Mouse (Mus musculus) hindbrain, embryonic 14.5 days (tissue): ENCODE data around the gene Cyct. TPM values are rescaled to one million over a fixed set of nuclear protein-coding genes. Genes with fewer than 3 reads are reported as not detected.
A peak's percentile ranks its signal among the peaks of the same experiment; 100 is the strongest.

Source experiments
- ATAC-seq: fragments of 200-750 bp; cut with Nextera tagmentation; 2 replicates; pipeline ENCODE4 v1.8.0; 2017; ENCODE audit warnings: moderate number of reproducible peaks, mild to moderate bottlenecking, moderate TSS enrichment, moderate library complexity; ENCODE audit not compliant: low FRiP score
- DNase-seq: peaks from one replicate; pipeline ENCODE4 v3.0.0-alpha.2; 2015; ENCODE audit warnings: low spot score
- H3K27ac ChIP-seq: fragments of 300-500 bp; sonication (generic); 2 replicates; pipeline ENCODE4 v1.5.1; 2014; ENCODE audit warnings: mild to moderate bottlenecking, moderate library complexity
- H3K27me3 ChIP-seq: fragments of 300-500 bp; sonication (generic); 2 replicates; pipeline ENCODE4 v1.6.1; 2014; ENCODE audit warnings: mild to moderate bottlenecking, low read length, mixed read lengths; ENCODE audit not compliant: control insufficient read depth, insufficient read depth
- H3K36me3 ChIP-seq: fragments of 300-500 bp; sonication (generic); replicated peaks from 2 replicates; pipeline ENCODE4 v1.6.1; 2014; ENCODE audit not compliant: control insufficient read depth, insufficient read depth
- H3K4me1 ChIP-seq: fragments of 300-500 bp; sonication (generic); replicated peaks from 2 replicates; pipeline ENCODE4 v1.6.1; 2014; ENCODE audit warnings: antibody characterized with exemption, low read length, mixed read lengths; ENCODE audit not compliant: control insufficient read depth, insufficient read depth
- H3K4me2 ChIP-seq: fragments of 300-500 bp; sonication (generic); replicated peaks from 2 replicates; pipeline ENCODE4 v1.6.1; 2014; ENCODE audit warnings: mild to moderate bottlenecking, moderate library complexity
- H3K4me3 ChIP-seq: fragments of 300-500 bp; sonication (generic); replicated peaks from 2 replicates; pipeline ENCODE4 v1.5.1; 2014; ENCODE audit warnings: mild to moderate bottlenecking, low read length
- H3K9ac ChIP-seq: fragments of 300-500 bp; sonication (generic); 2 replicates; pipeline ENCODE4 v1.6.1; 2014
- H3K9me3 ChIP-seq: fragments of 300-500 bp; sonication (generic); 2 replicates; pipeline ENCODE4 v1.6.1; 2016; ENCODE audit warnings: low read length; ENCODE audit not compliant: control insufficient read depth
- WGBS: fragments of 180-500 bp; shearing (Covaris S2); extraction: QIAGEN DNeasy Blood & Tissue Kit; methylation state at CpG from one replicate; pipeline ENCODE4 v1.1.7; 2014; 5-methylcytosine and 5-hydroxymethylcytosine counted together
- polyA plus RNA-seq: library from polyadenylated mRNA; unstranded; fragments of >200 nt; fragmentation: Nextera tagmentation; extraction: Ambion mirVana; gene quantifications from 2 replicates; pipeline ENCODE4 v1.2.1, GENCODE M21; 2014

Gene Cyct
- polyA plus RNA-seq, 1 experiment from 2014 or later = 0.64 TPM

DNA sequence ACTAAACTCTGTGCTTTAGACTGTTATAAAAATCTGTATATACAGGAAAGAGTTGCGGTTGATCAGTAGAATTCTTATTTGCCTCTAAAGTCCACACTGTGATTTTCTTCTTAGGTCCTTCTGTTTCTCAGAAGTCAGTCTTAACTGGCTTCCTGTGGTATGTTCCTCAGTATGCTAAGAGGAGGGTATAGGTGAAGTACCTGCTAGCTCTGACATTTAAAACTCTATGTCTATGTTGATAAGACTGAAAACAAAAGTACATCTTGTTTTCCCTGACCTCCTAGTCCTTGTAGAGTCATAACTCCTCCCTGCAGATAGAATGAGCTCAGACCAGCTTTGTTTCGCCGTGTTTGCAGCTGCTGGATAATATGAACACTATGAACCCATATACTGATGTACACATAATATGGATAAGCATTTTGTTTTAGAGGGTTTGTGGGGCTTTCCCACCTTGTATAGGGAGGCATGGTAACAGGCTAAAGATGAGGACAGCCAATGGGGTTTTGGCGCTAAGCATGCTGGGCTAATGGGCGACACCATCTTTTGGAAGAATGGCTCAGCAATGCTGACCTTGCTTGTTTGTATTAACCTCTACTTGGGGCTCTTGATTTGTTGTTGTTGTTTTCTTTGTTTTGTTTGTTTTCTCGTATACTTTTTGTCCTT, 14.4 kb upstream of the Cyct start:
- Histone ChIP-seq H3K27ac (no peak overlapping the region), H3K4me2 (no peak overlapping the region), H3K27me3 (no peaks in the 10 kb centered on the region), H3K4me1 (peaks cover 10% of the 10 kb centered on the region), H3K4me3 (no peak overlapping the region), H3K36me3 (peaks cover 77% of the 10 kb centered on the region), H3K9me3 (no peaks in the 10 kb centered on the region), H3K9ac (no peak overlapping the region)
- DNase-seq = no peak
- no peak for ATAC-seq
- WGBS = 90% methylated on average over 6 of the region's 6 CpGs

DNA sequence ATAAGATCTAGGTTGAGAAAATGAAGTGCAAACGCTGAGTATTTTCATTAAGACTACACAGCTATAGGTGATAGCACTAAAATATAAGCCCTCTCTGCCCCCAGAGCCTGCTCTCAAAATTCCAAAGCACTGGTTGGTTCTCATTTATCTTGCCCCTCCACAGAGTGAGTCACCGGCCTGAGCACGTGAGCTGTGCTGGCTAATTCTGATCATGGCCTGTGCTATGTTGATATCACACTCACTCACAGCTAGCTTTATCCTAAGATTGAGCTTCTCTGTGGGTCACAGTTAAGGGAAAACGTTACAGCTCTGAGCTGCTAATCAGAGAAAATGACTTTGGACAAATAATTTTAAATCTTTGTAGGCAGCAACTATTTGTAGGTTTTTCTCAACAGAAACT, 12.0 kb upstream of the Cyct start:
- no peaks in the 10 kb centered on the region for H3K27me3 ChIP-seq
- WGBS = 93% methylated on average over 4 of the region's 4 CpGs

DNA sequence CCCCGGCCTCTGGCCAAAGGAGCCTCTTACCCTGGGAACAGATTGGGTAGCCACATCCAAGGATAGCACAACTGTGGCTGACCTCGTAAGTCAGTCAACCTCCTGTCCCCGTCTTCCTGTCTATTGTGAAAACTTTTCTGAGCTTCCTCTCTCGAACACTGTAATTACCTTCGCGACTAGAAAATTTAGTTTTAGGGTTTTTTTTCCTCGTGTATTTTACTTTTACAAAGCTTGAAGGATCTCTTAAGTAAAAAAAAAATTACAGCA, 10.3 kb upstream of the Cyct start:
- peak overlapping the region; percentile 83 for H3K9ac ChIP-seq
- no peaks in the 10 kb centered on the region for H3K27me3 ChIP-seq
- H3K36me3 ChIP-seq = peaks cover 38% of the 10 kb centered on the region
- H3K9me3 ChIP-seq = no peaks in the 10 kb centered on the region
- DNase-seq (no peak), ATAC-seq (no peak)
- H3K27ac ChIP-seq = no peak overlapping the region
- WGBS = 3% methylated on average over 7 of the region's 7 CpGs
- peak overlapping the region; percentile 80 for H3K4me3 ChIP-seq
- peaks cover 10% of the 10 kb centered on the region for H3K4me1 ChIP-seq
- H3K4me2 ChIP-seq = peak overlapping the region; percentile 83

More for the DNA sequence above, 12.0 kb upstream of the Cyct start:
- Histone ChIP-seq H3K36me3 (peaks cover 52% of the 10 kb centered on the region), H3K27ac (no peak overlapping the region), H3K4me3 (no peak overlapping the region), H3K9ac (no peak overlapping the region), H3K4me2 (no peak overlapping the region), H3K4me1 (peaks cover 10% of the 10 kb centered on the region), H3K9me3 (no peaks in the 10 kb centered on the region)
- ATAC-seq = no peak
- no peak for DNase-seq

DNA sequence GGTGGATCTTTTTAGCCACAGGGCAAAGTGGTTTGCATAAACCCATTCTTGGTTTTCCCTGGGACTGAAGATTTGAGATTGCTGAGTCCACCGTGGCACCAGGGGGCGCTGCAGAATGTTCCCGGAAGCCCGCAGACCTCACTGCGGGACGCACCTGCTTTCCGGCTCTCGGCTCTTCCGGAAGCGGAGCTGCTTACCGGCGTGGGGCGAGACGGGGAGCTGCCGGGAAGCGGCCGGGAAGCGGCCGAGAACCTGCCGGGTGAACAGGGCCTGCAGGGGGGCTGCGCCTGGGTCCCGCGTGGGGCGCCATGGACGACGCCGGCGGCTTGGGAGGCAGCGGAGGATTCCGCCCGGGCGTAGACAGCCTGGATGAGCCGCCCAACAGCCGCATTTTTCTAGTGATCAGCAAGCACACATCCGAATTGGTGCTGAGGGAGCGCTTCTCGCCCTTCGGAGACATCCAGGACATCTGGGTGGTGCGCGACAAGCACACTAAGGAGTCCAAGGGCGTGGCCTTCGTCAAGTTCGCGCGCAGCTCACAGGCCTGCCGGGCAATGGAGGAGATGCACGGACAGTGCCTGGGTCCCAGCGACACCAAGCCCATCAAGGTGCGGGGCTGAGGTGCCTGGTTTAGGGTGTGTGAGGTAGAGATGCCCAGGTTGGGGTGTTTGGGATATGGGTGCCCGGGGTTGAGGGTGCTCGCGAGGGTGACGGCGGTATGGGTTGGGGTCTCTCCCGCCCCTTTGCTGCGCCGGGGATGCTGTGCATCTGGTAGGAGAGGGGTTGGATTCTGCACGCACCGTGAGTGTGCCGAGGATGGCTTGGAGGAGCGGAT, 9.8 kb upstream of the Cyct start, which contains the start of gene Rbm45:
Gene Rbm45, plus strand, starts transcription at position 164 of the 835 bp plus-strand sequence.
- WGBS = 0% methylated on average over 61 of the region's 61 CpGs
- Histone ChIP-seq H3K4me1 (peaks cover 10% of the 10 kb centered on the region), H3K9ac (peak within 1 kb of the TSS; percentile 83), H3K36me3 (peaks cover 33% of the 10 kb centered on the region), H3K27me3 (no peaks in the 10 kb centered on the region), H3K9me3 (no peaks in the 10 kb centered on the region), H3K27ac (peak within 1 kb of the TSS; percentile 47; the same call in 1 of the 2 replicates), H3K4me3 (peak within 1 kb of the TSS; percentile 80), H3K4me2 (peak within 1 kb of the TSS; percentile 83)
- peak; percentile 94 for DNase-seq
- ATAC-seq = peak; percentile 89

DNA sequence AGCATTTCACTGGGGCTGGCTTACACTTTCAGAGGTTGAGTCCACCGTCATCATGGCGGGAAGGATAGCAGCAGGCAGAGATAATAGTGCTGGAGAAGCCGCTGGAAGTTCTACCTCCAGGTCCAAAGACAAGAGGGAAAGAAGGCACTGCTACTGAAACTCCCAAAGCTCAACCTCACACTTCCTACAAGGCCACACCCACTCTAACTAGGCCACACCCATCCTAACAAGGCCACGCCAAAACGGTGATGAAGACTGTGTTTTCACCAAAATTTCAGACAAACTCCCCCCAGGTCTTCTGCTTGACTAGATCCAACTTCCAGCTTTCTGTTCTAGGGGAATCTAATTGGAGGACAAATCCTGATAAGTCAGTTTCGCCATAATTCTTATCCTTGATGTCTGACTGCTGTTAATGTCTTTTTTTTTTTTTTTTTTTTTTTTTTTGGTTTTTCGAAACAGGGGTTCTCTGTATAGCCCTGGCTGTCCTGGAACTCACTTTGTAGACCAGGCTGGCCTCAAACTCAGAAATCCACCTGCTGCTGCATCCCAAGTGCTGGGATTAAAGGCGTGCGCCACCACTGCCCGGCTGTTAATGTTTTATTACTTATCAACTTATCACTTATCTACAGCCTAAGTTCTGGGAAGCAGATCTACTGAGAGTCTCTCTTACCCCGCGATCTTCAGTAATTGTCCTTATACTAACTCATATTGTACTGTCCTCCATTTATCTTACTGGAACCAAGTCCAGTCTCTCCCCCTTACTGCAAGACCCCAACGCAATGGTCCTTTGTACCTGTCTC, 8.8 kb upstream of the Cyct start:
- Histone ChIP-seq H3K4me1 (peaks cover 10% of the 10 kb centered on the region), H3K9ac (no peak overlapping the region), H3K27me3 (no peaks in the 10 kb centered on the region), H3K9me3 (no peaks in the 10 kb centered on the region), H3K4me2 (no peak overlapping the region), H3K36me3 (peaks cover 23% of the 10 kb centered on the region), H3K27ac (no peak overlapping the region), H3K4me3 (no peak overlapping the region)
- WGBS = 77% methylated on average over 13 of the region's 13 CpGs
- ATAC-seq (no peak), DNase-seq (no peak)

DNA sequence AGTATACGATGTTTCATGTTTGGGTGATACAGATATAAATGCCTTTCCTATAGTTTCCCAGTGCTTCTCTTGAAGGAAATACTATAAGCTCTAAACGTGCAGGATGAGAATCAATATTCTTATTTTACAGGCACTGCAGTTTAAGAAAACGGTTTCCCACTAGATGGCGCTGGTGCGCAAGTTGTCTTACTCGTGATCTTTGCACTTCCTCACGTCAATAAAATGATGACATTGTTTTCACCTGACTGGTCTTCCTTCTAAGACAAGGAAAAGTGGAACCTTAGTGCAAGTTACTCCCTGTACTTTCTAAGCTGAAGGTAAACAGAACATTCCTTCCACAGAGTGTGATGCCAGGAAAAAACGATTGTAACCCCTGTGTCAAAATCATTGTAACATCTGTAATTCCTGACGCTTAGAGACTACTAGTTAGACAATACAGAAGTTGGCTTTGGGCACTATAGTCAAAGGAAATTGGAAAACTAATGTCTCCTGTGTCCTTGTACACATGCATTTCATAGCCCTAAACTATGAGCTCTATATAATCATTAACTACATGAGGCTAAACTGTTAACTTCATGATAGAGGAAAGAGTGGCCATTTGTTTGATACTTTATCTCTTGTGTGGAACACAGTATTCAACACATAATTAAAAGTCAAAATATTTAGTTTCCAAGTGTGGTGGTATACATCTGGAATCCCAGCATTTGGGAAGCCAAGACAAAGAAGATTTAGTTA, 7.1 kb upstream of the Cyct start:
- Histone ChIP-seq H3K4me1 (peaks cover 10% of the 10 kb centered on the region), H3K9ac (no peak overlapping the region), H3K4me3 (no peak overlapping the region), H3K4me2 (no peak overlapping the region), H3K36me3 (peaks cover 7% of the 10 kb centered on the region), H3K27me3 (no peaks in the 10 kb centered on the region), H3K9me3 (no peaks in the 10 kb centered on the region), H3K27ac (no peak overlapping the region)
- WGBS = 19% methylated on average over 9 of the region's 9 CpGs
- ATAC-seq = no peak
- DNase-seq = peak; percentile 95

DNA sequence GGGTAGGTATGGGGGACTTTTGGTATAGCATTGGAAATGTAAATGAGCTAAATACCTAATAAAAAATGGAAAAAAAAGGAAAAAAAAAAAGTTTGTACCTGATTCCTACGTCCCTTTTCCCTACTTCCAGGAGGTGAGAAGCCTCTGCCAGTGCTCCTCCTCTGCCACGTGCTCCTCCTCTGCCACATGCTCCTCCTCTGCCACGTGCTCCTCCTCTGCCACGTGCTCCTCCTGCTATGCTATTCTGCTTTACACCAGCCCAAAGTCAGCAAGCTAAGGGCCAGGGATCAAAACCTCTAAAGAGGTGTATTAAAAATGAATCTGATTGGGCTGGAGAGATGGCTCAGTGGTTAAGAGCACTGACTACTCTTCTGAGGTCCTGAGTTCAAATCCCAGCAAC, 5.6 kb upstream of the Cyct start:
- Histone ChIP-seq H3K4me2 (no peak overlapping the region), H3K4me3 (no peak overlapping the region), H3K9me3 (no peaks in the 10 kb centered on the region), H3K27me3 (no peaks in the 10 kb centered on the region), H3K9ac (no peak overlapping the region), H3K27ac (no peak overlapping the region), H3K36me3 (no peaks in the 10 kb centered on the region), H3K4me1 (peaks cover 4% of the 10 kb centered on the region)
- ATAC-seq = no peak
- WGBS = 84% methylated on average over 4 of the region's 4 CpGs
- no peak for DNase-seq

DNA sequence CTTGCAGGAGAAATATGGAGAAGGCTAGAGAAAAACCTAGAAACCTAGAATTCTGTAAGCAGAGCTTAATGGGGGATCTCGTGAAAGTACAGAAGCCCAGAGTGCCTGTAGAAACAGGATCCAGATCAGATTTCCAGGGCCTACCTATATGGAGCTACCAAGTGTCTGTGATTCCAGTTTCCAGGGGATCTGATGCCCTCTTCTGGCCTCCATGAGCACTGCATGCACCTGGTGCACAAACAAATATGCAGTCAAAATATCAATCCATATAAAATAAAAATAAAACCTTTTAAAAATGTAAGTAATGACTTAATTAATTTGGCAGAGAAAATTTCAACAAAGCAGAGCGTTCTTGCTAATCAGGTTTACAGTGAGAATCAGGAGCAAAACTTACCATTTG, 1.9 kb upstream of the Cyct start:
- Histone ChIP-seq H3K4me1 (no peaks in the 10 kb centered on the region), H3K4me2 (no peak overlapping the region), H3K4me3 (no peak overlapping the region), H3K27me3 (no peaks in the 10 kb centered on the region), H3K9me3 (no peaks in the 10 kb centered on the region), H3K36me3 (no peaks in the 10 kb centered on the region), H3K27ac (no peak overlapping the region), H3K9ac (no peak overlapping the region)
- WGBS = 64% methylated on average over 2 of the region's 2 CpGs
- ATAC-seq (no peak), DNase-seq (no peak)

DNA sequence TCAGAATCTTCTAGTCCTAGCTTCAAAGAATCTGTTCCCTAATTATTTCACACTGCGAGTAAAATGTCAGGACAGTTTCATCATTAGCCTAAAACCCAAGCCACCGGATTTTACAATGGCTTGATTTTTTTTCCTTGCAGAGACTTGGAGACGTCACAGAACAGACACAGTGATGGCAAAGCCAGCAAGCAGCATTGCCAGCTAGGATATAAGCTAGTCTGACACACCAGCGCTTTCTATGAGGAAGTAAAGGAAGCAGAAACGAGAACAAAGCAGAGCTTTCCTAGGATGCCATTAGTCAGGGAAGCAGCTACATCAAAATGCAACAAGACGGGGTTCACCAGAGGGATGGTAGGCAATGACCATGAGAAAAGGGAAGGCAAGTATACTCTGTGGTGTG, 12.4 kb downstream of the Cyct start:
- DNase-seq (no peak), ATAC-seq (no peak)
- WGBS = 77% methylated on average over 6 of the region's 6 CpGs

More for the DNA sequence above, 12.4 kb downstream of the Cyct start:
- Histone ChIP-seq H3K4me1 (no peaks in the 10 kb centered on the region), H3K36me3 (no peaks in the 10 kb centered on the region), H3K27ac (no peak overlapping the region), H3K4me2 (no peak overlapping the region), H3K27me3 (no peaks in the 10 kb centered on the region), H3K9ac (no peak overlapping the region), H3K4me3 (no peak overlapping the region), H3K9me3 (no peaks in the 10 kb centered on the region)
